Mouse (Mus musculus) forebrain, embryonic 13.5 days (tissue): ENCODE measurements around the gene Pigs. TPM values are rescaled to one million over a fixed set of nuclear protein-coding genes. Genes with fewer than 3 reads are reported as not detected.

Experiments
- ATAC-seq: fragments of 200-750 bp; cut with Nextera tagmentation; 2 replicates; pipeline ENCODE4 v1.8.0; 2017
- H3K27ac ChIP-seq: fragments of 300-500 bp; sonication (generic); 2 replicates; pipeline ENCODE4 v1.5.1; 2015; ENCODE audit warnings: inconsistent platforms, mild to moderate bottlenecking, moderate library complexity
- H3K27me3 ChIP-seq: fragments of 300-500 bp; sonication (generic); 2 replicates; pipeline ENCODE4 v1.6.1; 2015; ENCODE audit warnings: mild to moderate bottlenecking, inconsistent platforms
- H3K36me3 ChIP-seq: fragments of 300-500 bp; sonication (generic); 2 replicates; pipeline ENCODE4 v1.6.1; 2015; ENCODE audit warnings: mild to moderate bottlenecking, inconsistent platforms; ENCODE audit not compliant: poor library complexity, severe bottlenecking
- H3K4me1 ChIP-seq: fragments of 300-500 bp; sonication (generic); 2 replicates; pipeline ENCODE4 v1.6.1; 2015; ENCODE audit warnings: inconsistent platforms
- H3K4me2 ChIP-seq: fragments of 300-500 bp; sonication (generic); 2 replicates; pipeline ENCODE4 v1.6.1; 2015; ENCODE audit warnings: inconsistent platforms, mild to moderate bottlenecking, moderate library complexity
- H3K4me3 ChIP-seq: fragments of 300-500 bp; sonication (generic); 2 replicates; pipeline ENCODE4 v1.5.1; 2015; ENCODE audit warnings: mild to moderate bottlenecking, inconsistent platforms
- H3K9ac ChIP-seq: fragments of 300-500 bp; sonication (generic); 2 replicates; pipeline ENCODE4 v1.6.1; 2015; ENCODE audit warnings: mild to moderate bottlenecking, inconsistent platforms
- H3K9me3 ChIP-seq: fragments of 300-500 bp; sonication (generic); replicated peaks from 2 replicates; pipeline ENCODE4 v1.6.1; 2016; ENCODE audit warnings: inconsistent platforms
- WGBS: fragments of 180-500 bp; shearing (Covaris S2); methylation state at CpG from one replicate; pipeline ENCODE4 v1.1.7; 2015; 5-methylcytosine and 5-hydroxymethylcytosine counted together
- polyA plus RNA-seq: library from polyadenylated mRNA; unstranded; fragments of >200 nt; fragmentation: Nextera tagmentation; extraction: Ambion mirVana; gene quantifications from 2 replicates; pipeline ENCODE4 v1.2.1, GENCODE M21; 2015

Pigs gene
- polyA plus RNA-seq, 1 experiment from 2014 or later, result 55.0 TPM

GRCm38 (mm10) chr11:78354905-78355304 lies 26.7 kb downstream of the Pigs start:
- no peaks in the 10 kb centered on the region for H3K27me3 ChIP-seq
- H3K4me1 ChIP-seq, result 0 out of 2 replicates have a peak, but pooled peaks cover 2% of the 10 kb centered on the region
- H3K4me3 ChIP-seq, result no peak overlapping the region
- H3K9ac ChIP-seq, result no peak overlapping the region
- H3K9me3 ChIP-seq, result no peaks in the 10 kb centered on the region
- H3K4me2 ChIP-seq, result no peak overlapping the region
- WGBS, result 88% methylated on average over 6 of the region's 6 CpGs
- no peaks in the 10 kb centered on the region for H3K36me3 ChIP-seq
- no peak for ATAC-seq
- H3K27ac ChIP-seq, result no peak overlapping the region

- H3K27ac ChIP-seq, result no peak overlapping the region
- no peak overlapping the region for H3K4me2 ChIP-seq
- no peak overlapping the region for H3K9ac ChIP-seq
- 0 out of 2 replicates have a peak, but pooled peaks cover 4% of the 10 kb centered on the region for H3K4me1 ChIP-seq
- no peak for ATAC-seq
- WGBS, result 32% methylated on average over 4 of the region's 4 CpGs
- H3K36me3 ChIP-seq, result no peaks in the 10 kb centered on the region
- no peaks in the 10 kb centered on the region for H3K9me3 ChIP-seq
- H3K27me3 ChIP-seq, result no peaks in the 10 kb centered on the region
- H3K4me3 ChIP-seq, result no peak overlapping the region
Measured at GRCm38 (mm10) chr11:78355471-78356238, 27.4 kb downstream of the Pigs start.

DNA sequence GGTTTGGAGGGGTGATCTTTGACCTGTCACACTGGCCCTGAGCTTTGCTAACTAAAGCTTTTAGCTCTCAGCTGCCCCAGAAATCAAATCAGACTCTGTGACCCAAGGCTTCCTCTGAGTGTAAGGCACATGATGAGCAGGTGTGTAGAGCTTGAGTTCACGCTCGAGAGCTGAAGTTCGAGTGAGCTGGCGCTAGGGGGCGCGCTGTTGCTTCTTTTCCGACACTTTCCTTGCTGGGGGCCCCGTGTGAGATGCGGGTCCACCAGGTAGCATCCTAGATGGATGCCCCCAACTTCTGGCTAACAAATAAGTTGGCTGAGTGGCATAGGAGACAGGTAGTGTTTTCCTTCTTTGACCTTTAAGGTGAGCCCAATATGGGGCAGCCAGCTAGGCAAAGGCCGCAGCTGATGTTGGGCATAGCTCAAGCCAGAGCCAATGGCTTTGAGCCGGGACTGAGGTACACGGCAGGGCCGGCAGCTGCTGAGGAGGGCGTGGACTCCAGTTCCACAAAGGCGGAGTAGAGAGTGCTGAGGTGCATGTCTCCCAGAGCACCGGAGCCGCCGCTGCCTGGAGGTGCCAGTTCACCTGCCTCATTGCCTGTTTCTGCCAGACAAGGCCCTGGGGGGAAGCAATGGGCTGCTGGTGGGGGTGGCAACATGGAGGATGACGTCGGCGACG lies 30.3 kb downstream of the Pigs start:
- no peak overlapping the region for H3K4me2 ChIP-seq
- 0 out of 2 replicates have a peak, but pooled peaks cover 4% of the 10 kb centered on the region for H3K4me1 ChIP-seq
- WGBS, result 13% methylated on average over 22 of the region's 22 CpGs
- H3K4me3 ChIP-seq, result no peak overlapping the region
- no peak for ATAC-seq
- H3K9ac ChIP-seq, result no peak overlapping the region
- H3K36me3 ChIP-seq, result no peaks in the 10 kb centered on the region
- no peaks in the 10 kb centered on the region for H3K27me3 ChIP-seq
- no peak overlapping the region for H3K27ac ChIP-seq
- no peaks in the 10 kb centered on the region for H3K9me3 ChIP-seq

GRCm38 (mm10) chr11:78360125-78360788 lies 32.0 kb downstream of the Pigs start:
- Histone ChIP-seq H3K9ac (no peak overlapping the region), H3K36me3 (no peaks in the 10 kb centered on the region), H3K9me3 (no peaks in the 10 kb centered on the region), H3K4me3 (peak overlapping the region; percentile 23), H3K27me3 (no peaks in the 10 kb centered on the region), H3K27ac (no peak overlapping the region), H3K4me2 (peak overlapping the region; percentile 48), H3K4me1 (0 out of 2 replicates have a peak, but pooled peaks cover 4% of the 10 kb centered on the region)
- peak; percentile 63 for ATAC-seq
- WGBS, result 14% methylated on average over 13 of the region's 13 CpGs

DNA sequence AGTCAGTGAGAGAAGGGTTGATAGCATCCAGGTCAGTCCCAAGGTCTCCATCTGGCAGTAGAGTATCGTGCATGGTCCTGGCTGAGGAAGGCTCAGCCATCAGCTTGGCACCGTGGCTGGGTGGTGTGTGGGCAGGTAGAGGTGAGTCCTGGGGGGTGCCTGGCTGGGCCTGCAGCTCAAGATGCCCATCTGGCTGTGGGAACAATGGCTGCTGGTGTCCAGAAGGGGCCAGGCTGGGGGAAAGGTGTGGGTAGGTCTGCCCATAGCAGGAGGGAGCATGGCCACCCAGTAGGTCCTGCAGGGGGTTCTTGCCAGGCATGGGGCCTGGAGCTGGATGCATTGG lies 32.5 kb downstream of the Pigs start:
- Histone ChIP-seq H3K9ac (no peak overlapping the region), H3K4me3 (no peak overlapping the region)

GRCm38 (mm10) chr11:78363309-78364007 lies 35.2 kb downstream of the Pigs start:
- no peak overlapping the region for H3K27ac ChIP-seq
- H3K4me1 ChIP-seq, result 0 out of 2 replicates have a peak, but pooled peaks cover 4% of the 10 kb centered on the region
- H3K9me3 ChIP-seq, result no peaks in the 10 kb centered on the region
- H3K36me3 ChIP-seq, result no peaks in the 10 kb centered on the region
- 84% methylated on average over 13 of the region's 13 CpGs for WGBS
- H3K9ac ChIP-seq, result no peak overlapping the region
- H3K27me3 ChIP-seq, result no peaks in the 10 kb centered on the region
- no peak for ATAC-seq
- no peak overlapping the region for H3K4me2 ChIP-seq
- no peak overlapping the region for H3K4me3 ChIP-seq

More for the DNA sequence above, 32.5 kb downstream of the Pigs start:
- Histone ChIP-seq H3K27me3 (no peaks in the 10 kb centered on the region), H3K4me2 (0 out of 2 replicates have a peak overlapping the region, but pooled peaks have one; percentile 48), H3K36me3 (no peaks in the 10 kb centered on the region), H3K9me3 (no peaks in the 10 kb centered on the region), H3K4me1 (0 out of 2 replicates have a peak, but pooled peaks cover 4% of the 10 kb centered on the region), H3K27ac (no peak overlapping the region)
- peak; percentile 24; the same call in 1 of the 2 replicates for ATAC-seq
- 73% methylated on average over 2 of the region's 2 CpGs for WGBS

- 59% methylated on average over 8 of the region's 8 CpGs for WGBS
Measured at GRCm38 (mm10) chr11:78364103-78364502, 35.9 kb downstream of the Pigs start.

DNA sequence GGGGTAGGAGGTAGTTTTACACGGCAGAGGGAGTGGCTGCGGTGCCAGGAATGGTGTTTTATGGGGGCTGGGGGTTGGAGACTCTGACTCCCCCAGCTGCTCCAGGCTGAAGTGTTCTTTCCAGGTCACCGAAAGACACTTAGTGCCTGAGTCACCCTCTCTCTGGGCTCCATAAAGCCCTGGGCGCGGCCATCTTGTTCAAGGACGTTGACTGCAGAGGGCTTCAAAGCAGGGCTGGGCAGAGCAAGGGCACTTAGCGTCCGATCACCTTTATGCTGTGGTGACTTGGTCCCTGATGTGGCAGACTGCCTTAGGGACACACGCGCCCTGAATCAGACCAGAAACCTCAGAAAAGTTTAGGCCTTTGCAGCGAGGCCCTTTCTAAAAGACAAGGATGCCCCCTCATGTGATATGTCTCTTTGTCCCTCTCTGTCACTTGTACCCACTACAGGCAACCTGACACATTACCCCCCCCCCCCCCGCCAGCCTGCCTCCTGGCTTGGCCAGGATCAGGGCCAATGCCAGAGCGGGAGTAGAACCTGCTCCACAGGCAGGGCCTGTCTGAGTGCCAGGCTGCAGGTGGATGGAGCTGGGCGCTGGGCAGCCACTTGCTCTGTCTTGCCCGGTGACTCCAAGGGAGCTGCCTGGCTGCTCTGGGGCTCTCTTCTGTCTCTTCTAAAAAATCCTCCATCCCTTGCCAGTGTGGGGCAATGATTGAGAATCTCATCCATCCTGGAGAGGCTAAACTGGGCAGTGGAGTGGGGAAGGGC lies 39.4 kb downstream of the Pigs start:
- WGBS, result 91% methylated on average over 15 of the region's 15 CpGs
- Histone ChIP-seq H3K36me3 (no peaks in the 10 kb centered on the region), H3K9me3 (no peaks in the 10 kb centered on the region), H3K27ac (no peak overlapping the region), H3K4me2 (no peak overlapping the region), H3K27me3 (no peaks in the 10 kb centered on the region), H3K9ac (no peak overlapping the region), H3K4me3 (no peak overlapping the region), H3K4me1 (no peaks in the 10 kb centered on the region)
- ATAC-seq, result no peak

More at GRCm38 (mm10) chr11:78364103-78364502, 35.9 kb downstream of the Pigs start:
- Histone ChIP-seq H3K9me3 (no peaks in the 10 kb centered on the region), H3K4me1 (0 out of 2 replicates have a peak, but pooled peaks cover 4% of the 10 kb centered on the region), H3K27me3 (no peaks in the 10 kb centered on the region), H3K4me3 (no peak overlapping the region), H3K9ac (no peak overlapping the region), H3K27ac (no peak overlapping the region), H3K36me3 (no peaks in the 10 kb centered on the region), H3K4me2 (no peak overlapping the region)
- no peak for ATAC-seq

DNA sequence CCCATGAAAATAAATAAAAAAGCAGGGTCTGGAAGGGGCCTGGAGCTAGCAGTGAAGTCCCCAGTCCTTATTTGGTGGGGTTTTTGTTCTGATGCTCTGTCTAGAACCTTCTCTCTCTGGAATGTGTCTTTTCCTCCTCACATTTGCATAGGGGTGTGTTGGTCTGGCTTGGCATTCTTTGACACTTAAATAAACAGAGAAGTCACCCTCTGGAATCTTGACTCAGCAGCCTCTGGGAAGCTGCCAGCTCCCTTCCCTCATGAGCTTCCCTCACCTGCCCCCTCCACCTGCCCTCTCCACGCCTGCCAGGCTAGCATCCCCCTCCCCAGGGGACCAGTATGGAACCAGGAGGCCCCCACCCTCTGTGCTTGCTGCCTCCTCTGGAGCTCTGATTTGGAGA lies 42.2 kb downstream of the Pigs start:
- Histone ChIP-seq H3K4me2 (no peak overlapping the region), H3K27ac (no peak overlapping the region), H3K36me3 (no peaks in the 10 kb centered on the region), H3K4me1 (no peaks in the 10 kb centered on the region), H3K4me3 (no peak overlapping the region), H3K27me3 (no peaks in the 10 kb centered on the region), H3K9ac (no peak overlapping the region), H3K9me3 (no peaks in the 10 kb centered on the region)
- ATAC-seq, result no peak
- WGBS, result 65% methylated on average over 1 of the region's 1 CpGs

DNA sequence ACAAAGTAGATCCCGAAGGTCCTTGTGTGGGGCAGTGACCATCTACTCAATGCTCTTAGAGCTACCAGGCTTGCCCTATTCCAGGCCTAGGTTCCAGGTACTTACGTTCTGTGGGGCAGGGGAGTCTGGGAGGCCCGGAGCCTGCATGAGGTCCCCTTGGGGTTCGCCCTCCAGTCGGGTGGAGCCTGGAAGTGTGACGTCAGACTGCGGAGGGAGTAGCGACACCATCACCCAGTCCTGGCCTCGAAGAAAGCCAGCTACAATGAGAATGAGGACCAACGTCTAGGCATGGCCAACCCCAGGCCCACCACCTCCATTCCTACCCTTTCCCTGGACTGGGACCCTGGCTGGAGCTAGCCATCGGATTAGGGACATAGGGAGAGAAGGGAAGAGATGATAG lies 43.5 kb downstream of the Pigs start:
- Histone ChIP-seq H3K27me3 (no peaks in the 10 kb centered on the region), H3K36me3 (no peaks in the 10 kb centered on the region), H3K4me2 (no peak overlapping the region), H3K4me3 (no peak overlapping the region), H3K9me3 (no peaks in the 10 kb centered on the region), H3K27ac (no peak overlapping the region), H3K9ac (no peak overlapping the region), H3K4me1 (no peaks in the 10 kb centered on the region)
- 88% methylated on average over 11 of the region's 11 CpGs for WGBS
- no peak for ATAC-seq

DNA sequence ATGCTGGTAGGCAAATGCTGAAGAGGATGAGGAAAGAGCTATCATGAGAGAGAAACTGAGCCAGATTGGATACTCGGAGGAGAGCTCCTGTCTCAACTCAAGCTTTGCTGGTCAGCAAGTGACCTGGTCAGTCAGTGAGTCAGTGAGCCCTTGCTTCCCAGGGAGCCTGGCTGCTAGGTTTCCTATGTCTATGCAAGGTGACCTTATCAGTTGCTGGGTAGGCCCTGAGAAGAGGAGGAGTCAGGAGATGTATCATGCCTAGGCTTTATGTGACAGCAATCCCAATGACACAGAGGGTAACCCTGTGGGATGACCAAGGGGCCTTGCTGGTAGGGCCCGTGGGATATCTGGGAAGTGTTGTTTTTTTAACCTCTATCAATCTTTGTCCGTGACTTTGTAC lies 44.0 kb downstream of the Pigs start:
- H3K27me3 ChIP-seq, result 0 out of 2 replicates have a peak, but pooled peaks cover 2% of the 10 kb centered on the region
- no peak for ATAC-seq
- no peak overlapping the region for H3K4me2 ChIP-seq
- H3K4me1 ChIP-seq, result no peaks in the 10 kb centered on the region
- no peak overlapping the region for H3K4me3 ChIP-seq
- H3K9ac ChIP-seq, result no peak overlapping the region
- H3K36me3 ChIP-seq, result no peaks in the 10 kb centered on the region
- WGBS, result 95% methylated on average over 3 of the region's 3 CpGs
- H3K9me3 ChIP-seq, result no peaks in the 10 kb centered on the region
- no peak overlapping the region for H3K27ac ChIP-seq
